Mouse (Mus musculus): ENCODE data around the gene Fam174b.

The Fam174b gene

DNA sequence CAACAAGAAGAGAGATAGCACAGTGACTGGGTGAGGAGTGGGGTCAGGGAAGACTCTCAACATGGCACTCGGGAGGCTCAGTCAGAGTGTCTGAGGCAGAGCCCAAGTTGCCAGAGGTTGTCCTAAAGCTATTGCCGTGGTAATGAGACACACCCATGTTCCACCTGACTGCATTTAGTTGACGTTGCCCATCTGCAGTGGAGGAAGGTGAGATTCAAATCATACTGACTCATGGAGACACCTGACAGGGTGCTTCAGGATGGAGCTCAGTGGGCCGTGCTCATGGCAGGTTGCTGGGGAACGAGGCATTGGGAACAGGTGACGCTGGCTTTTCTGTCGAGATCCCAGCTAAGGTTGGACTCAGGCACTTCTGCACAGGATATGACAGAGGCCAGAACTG lies 9.9 kb downstream of the Fam174b start:
- no peak for DNase-seq

DNA sequence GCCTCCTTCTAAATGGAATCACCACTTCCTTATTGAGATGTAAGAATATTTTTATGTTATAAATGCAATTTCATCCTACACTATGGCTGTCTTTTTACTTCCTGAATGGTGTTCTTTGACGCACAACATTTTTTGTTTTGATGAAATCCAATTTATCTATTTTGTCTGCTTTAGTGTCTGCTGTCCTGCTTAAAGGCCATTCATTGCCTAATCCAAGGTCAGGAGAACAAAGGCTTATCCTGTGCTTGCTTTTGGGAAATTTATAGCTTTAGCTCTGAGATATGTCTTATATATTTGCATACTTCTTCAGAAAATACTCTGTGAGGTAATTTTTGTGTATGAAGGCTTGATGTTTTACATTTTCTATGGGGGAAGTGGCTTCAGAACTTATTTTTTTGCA lies 13.5 kb downstream of the Fam174b start:
- no peak for DNase-seq

DNA sequence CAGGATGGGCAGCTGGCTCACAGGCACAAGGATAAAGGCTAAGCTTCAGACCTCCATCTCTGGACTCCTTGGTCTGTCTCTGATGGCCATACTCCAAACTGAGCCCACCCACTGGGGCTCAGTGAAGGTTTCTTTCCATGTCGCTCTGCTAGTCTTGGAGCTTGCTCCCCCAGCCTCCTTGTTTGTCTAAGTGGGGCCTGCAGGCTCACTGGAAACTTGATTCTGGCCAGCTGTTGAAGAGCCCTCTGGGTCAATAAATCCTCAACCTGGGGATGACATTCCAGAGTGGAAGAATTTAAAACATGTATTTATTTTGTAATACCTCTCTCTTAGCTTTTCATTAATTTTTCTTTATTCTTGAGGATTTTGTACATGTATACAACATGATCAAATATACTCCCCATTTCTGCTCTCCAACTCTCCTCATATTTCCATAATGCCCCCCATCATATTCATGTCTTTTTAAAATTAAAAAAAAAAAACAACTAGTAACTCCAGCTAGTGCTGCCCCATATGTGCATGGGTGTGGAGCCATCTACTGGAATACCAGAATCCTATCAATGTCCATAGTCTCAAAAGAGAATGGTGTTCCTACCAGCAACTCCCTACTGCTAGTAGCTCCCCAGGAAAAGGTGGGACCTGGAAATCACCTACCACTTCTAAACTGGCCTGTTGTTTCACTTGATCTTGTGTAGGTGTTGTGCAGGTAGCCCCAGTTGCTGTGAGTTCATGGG lies 15.4 kb downstream of the Fam174b start:
- no peak for DNase-seq

DNA sequence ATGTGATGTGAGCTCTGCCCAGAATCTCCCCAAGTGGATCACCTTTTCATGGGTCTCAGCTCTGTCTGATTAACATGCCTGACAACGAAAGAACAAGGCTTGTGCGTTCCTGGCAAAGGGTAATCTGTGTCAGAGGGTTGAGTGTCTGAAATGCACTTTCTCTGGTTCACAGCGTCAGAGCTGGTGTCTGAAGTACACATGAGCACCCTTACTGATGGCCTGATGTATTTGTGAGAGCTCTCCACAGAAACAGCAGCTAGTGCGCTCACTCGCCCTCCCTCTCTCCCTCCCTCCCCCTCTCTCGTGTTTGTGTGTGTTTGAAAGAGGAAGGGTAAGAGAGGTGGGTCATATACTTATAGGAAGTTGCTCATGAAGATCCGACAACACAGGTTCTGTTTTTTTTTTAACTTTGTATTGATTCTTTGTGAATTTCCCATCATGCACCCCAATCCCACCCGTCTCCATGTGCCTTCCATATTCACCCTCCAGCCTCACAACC lies 21.6 kb downstream of the Fam174b start:
- DNase-seq = no peak

DNA sequence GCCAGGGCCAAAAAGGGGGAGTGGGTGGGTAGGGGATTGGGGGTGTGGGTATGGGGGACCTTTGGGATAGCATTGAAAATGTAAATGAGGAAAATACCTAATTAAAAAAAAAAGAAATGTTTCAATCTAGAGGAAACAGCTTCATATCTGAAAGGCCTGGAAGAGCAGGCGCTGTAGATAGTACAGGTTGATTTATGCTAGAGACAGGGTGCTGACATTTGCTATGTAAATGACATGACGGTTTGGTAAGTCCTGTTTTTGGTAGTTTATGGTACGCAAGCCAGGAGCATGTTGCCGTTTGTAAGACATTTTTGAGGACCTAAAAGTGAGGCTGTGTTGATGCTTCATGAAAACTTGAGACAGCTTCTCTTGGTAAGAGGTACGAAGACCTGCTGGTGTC lies 24.6 kb downstream of the Fam174b start:
- no peak for DNase-seq

DNA sequence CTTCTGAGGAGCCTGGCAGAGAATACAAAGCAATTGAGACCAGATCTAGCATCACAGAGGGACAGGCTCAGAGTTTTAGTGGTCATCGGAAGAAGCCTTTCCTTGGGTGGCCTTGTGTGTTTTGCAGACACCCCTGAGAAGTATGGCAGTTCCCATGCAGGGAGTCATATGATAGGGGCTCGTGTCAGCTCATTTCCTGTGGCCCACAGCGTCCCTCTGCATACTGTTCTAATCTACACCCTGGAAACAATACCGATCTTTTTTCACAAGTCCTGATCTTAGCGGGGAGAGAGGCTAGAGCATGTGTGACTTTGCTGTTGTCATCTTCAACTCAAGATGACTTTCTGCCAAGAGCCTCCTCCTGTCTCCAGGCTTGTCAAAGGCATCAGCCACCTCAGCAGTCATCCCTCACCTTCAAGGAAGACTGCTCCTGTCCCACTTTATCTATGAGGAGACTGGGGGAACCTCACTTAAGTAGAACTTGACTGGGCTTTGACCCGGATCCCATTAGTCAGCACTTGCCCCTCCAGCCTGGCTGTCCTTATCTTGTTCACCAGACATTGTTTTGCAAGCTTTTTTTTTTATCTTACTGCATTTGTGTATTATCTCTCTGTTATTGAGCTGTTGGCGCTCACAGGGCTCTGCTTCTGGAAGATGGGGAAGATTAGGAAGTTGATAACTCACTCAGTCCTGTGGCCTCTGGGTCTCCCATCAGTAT lies 25.2 kb downstream of the Fam174b start:
- no peak for DNase-seq

DNA sequence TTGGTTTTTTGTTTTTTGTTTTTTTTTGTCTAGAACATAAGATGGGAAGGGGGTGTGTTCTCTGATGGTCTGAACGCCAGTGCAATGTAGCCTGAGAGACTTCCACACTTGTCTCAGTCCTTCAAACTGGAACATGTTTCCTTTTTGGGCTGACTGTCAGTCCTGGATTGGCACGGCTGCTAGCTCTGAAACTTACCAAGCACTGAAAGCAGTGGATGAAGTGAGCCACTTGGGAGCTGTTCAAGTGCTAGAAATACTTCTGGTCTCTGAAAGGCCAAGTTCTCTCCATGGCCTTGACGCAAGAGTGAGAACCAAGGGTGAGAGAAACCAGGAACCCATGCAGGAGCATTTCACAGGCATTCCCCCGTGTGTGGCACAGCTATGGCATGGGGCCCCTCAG lies 29.1 kb downstream of the Fam174b start:
- no peak for DNase-seq

DNA sequence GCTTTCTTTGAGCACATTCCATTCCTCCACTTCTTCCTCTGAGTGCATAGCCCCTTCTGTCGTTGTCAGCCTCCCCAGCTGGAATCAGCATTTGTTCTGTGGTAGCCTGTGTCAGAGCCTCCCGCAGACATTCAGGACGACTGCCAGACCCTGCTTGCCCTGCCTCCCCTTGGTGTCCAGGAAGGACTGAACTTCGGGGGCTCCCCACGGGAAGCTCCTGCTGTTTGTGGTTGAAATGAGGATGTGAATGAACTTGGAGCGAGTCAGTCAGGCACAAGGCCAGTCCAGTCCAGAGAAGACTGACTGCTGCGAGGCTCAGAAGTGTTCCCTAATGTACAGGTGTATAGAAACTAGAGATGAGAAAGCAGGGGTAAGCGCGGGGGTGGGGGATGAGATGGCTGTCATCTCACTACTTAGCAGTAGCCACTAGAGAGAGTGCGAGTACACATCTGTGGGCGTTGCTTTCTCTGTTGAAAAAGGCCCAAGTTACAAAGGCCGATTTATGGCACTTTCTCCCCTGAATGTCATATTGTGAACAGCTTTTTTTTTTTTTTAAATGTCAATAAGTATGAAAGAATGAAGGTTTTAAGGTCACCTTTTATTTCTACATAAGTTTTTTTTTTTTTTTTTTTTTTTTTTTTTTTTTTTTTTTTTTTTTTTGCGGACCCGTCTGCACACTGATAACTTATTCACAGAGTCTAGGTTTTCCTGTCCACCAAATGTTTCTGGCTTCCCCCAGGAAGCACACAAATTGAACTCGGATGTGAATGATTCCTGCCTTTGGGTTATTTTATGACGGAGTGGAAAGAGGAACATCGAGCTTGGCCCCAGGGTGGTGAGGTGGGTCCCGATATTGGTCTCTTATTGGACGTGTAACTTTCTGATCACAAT lies 31.5 kb downstream of the Fam174b start:
- no peak for DNase-seq

DNA sequence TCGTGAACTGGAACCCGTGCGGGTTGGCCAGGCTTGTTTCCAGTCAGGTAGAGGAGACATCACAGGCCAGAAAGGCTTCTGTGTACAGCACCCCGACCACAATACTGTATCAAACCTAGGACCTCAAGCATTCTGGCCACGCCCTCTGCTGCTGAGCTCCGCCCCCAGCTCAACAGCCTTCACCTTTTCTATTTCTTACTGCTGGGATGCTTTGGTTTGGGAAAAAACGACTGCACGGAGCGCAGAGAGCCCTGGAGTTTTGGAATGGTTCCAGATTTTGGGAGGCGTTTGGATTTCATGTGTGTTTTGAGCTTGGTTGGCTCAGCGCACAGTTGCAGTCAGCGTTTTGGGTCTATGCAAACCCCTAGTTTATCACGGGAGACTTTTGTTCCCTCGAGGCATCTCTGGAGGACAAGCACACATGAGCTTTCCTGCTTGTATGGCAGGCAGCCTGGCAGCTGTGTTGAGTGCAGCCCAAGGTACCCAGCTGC lies 32.2 kb downstream of the Fam174b start:
- no peak for DNase-seq

DNA sequence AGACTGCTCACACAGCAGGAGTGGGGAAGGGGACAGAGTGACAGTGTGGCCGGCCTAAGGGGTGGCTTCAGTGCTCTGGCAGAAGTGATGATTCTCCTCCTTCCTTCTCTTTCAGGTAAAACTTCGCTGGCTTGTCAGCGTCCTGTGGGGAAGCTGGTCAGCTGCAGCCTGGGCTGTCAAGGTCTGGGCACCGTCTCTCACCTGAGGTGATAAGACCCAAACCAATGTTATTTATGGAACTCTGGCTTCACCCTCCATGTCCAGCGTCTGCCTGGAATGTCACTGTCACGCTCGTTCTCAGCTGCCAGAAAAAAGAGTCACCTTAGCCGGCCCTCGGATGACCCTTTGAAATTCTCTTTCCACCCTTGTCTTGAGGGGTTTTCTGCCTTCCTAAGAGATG lies 34.7 kb downstream of the Fam174b start:
- DNase-seq = no peak

DNA sequence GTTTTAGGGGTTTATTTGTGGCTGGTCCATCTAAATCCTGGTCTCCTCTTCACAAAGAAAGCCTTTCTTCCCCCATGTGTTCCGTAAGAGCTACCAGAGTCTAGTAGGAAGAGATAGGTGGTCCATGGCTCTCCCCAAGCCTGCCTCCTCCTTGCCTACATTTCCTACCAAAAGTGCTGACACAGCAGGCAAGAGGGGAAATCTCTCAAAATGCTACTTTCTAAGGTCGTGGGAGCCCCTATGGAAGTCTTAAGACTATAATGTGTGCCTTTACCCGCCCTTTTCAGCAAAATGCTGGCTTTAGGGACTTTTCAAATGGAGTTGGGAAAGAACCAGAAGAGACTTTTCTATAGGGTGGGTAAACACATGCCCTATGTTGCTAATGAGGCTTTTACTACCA lies 37.7 kb downstream of the Fam174b start:
- DNase-seq = no peak

DNA sequence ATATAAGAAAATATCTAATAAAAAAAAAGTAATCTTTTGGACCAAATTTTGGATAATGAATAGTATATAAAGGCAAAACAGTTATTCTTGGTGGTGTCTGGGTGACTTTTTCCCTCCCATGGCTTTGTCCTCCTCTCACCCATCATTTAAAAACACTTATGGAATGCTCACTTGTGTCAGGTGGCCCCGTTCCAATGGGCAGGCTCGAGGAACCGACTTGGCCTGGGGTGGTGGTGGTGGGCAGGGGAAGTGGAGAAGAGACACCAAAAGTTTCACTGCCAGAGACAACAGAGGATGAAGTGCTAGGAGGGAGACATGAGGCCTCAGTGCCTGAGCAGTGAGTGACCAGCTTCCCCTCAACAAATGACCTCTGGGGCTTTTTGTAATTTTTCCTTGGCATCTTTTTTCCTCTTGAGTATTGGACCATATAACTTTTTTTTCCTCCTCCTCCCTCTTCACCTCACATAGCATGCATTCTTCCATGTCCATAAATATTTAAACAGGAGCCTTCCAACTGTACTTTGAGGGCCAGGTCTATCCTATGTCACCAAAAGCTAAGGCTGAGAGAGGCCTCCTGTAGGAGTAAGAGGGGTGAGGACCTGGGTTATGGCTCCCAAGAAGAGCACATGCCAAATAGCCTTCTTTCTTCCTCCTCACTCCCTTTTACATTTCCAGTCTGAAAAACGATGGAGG lies 44.8 kb downstream of the Fam174b start:
- no peak for DNase-seq

DNA sequence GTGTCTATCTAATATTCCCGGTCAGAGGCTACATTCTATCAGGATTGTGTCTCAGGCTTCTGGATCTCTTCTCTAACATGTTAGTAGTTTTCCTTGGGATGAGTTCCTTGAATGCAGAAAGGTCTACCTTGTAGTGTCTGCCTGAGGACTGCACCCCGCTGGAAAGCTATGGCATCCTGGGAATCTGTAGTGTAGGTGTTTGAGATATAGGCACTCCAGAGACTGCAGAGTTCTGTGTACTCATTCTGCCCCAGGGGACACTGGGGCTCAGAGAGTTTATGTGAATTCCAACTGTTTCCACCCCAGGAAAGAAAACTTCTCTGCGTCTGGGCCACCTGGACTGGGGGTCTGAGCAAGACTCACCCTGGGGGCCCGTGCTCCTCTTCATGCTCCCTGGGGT lies 45.7 kb downstream of the Fam174b start:
- DNase-seq = no peak

DNA sequence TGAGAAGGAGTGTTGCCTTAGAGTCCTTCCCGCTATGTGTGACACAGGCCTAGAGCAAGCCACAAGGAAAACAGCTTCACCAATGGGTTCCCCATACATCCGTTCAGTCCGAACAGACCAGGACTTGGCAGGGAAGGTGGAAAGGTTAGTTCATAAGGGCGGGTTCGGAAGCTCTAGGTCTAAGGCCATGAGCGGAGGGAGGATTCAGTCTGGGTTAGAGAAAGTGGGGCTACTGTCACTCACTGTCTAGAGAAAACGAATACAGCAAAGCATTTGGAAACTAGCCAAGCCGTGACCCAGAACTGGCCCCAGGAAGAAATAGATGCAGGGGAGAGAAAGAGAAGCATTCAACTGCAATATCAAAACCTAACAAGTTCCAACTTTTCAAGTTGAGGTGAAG lies 47.4 kb downstream of the Fam174b start:
- DNase-seq = no peak

DNA sequence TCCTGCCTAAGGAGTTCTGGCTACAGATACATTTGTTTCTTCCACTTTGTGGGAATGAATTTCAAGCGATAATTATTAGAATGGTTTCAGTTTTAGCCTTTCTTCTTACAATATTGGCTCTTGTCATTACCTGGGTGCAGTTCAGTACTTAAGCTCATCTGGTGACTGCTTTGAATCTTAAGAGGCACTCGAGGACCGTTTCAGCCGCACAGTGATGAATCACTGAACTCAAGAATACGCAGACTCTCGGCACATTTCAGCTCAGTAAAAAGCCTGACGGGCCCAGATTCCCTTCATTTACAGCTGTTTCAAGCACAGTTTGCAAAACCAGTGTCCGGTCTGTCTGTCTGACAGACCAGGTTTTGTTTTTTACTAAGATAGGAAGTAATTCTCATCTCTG lies 51.0 kb downstream of the Fam174b start:
- no peak for DNase-seq

DNA sequence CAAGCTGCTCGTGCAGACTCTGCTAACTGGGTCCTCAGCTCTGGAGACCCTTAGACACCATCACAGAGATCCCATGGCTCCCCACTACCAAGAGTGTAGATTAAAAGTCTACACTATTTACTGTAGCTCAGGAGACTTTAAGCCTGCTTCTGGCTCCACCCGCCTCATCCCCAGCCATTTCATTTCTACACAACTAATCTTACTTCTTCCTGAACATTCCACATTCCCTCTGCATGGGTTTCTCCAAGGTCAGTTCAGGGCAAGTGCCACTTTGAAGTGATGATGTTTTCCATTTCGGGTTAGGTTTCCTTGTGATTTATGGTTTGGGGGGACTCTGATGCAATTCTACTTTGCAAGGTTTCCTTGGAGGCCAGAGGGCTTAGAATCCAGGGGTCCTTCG lies 52.1 kb downstream of the Fam174b start:
- DNase-seq = no peak

DNA sequence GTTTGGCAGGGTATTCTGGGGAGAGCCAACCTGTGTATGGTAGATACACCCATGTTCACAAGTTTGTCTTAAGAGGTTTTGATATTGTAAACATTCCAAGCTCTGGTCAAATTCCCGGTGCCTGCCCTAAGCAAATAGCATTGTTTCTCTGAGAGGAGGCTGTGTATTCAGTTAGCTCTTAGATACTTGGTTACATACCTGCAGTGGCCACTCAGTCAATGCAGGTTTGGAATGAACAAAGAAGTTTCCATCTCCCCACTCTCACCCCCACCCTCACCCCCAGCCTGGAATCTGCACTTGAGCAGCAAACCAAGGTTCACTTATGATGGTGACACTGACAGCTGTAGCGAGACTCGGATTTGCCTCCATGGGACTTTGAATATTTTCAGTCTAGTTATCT lies 52.5 kb downstream of the Fam174b start:
- no peak for DNase-seq

DNA sequence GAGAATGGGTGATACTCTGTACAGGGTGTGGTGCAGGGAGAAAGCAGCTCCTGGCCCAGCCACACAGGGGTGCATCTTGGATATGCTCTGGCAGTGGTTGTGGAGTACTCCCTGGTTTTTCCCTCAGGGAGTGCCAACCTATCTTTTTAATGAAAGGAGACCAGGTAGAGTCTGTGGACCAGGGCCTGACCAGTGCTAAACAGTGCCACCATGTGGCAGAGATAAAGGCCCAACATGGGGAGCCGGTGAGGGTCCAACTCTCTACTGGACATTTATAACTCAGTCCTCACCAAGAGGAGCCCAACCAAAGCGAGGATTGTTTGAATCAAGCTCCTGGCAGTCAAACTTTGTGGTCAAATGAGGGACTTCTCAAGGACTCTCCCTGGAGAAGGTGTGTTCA lies 69.2 kb downstream of the Fam174b start:
- no peak for DNase-seq

DNA sequence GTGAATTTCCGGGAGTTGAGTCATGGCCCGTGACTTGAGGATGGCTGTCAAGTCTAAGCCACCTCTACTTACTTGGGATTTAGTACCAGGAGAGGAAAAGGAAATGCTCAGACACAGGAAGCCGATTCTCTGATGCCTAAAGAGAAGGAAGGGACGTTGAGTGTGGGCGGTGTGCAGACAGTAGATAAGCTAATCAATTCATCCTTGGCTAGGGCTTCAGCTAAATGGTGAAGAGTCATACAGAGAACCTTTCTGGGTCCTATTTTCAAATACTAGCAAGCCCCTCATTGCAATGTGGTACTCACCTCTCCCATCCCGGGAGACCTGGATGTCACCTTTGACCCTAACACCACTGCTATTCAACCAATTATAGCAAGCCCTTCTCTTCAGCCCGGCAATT lies 71.3 kb downstream of the Fam174b start:
- DNase-seq = no peak

DNA sequence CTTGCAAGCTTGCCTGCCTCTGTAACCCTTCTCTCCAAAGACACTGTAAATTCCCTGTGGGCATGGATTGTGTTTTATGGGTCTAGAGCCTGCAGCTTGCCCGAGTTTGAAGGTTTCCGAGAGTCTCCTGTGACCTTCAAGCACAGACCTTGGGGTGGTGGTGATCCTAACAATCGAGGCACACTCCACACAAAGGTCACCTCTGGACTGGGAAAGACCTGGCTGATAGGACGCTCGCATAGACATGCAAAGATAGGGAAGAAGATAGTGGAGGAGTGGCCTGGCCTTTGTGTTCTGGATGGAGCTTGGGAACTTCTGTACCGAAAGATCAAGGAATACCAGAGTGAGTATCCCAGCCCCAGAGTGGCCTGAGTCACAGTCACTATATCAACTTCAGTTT lies 72.1 kb downstream of the Fam174b start:
- no peak for DNase-seq

DNA sequence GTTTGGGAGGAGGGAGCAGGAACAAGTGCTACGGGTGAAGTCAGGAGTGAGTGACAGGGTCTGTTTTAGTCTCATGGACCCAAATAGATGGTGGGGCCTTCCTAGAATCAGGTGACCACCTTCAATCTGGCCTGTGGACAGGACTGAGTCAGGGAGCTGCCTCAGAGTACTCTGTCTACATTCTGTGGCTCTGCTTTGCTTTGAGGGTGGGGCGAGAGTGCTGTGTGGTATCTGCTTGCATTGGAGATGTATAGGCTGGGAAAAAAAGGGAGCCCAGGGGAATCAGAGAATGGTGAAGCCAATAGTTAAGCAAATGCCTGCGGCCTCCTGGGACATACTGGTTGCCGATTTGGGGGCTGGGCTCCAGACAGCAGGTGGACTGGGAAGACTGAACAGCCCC lies 73.8 kb downstream of the Fam174b start:
- DNase-seq = no peak

DNA sequence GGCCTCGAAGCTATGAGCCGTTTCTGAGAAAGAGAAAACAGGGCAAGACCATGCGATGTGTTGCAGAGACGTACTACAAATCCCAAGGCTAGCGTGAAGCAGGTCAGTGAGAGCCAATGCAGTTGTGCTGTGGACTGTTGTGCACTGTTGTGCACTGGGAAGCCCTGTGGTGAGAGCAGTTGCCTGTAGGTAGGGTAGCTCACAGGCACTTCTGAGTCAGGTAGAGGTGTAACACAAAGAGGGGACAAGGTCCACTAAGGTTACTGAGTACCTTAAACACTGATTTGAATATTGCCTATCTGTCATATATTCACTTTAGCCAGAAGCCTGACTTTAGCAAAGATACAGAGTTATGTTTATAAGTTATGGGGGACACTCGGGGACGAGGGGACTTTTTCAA lies 74.4 kb downstream of the Fam174b start:
- no peak for DNase-seq

Measured in thymus, postnatal 25 days (tissue).